Mouse (Mus musculus) NIH3T3 (cell line): ENCODE results near the gene Tulp2.
"Not testable (repeated sequence)": the region's sequence is repeated elsewhere in the genome, so short reads cannot be mapped to it uniquely, and the experiment has no call there.

Experiments used
- DNase-seq: peaks from one replicate; pipeline ENCODE4 v3.0.0-alpha.2; 2012; ENCODE audit warnings: low read depth

Gene Tulp2

GRCm38 (mm10) chr7:45487861-45488292 is 6.2 kb downstream of the Tulp2 start:
- DNase-seq = no peak

- DNase-seq = no peak
These were observed 6.9 kb downstream of the Tulp2 start, which contains the start of gene Dhdh for GRCm38 (mm10) chr7:45488293-45489204. TSS of gene Dhdh (minus strand) at chr7:45488805.

- DNase-seq = no peak
These were observed 7.9 kb downstream of the Tulp2 start for GRCm38 (mm10) chr7:45489578-45489977.

- DNase-seq = peak; percentile 85
These were observed 9.1 kb downstream of the Tulp2 start for GRCm38 (mm10) chr7:45490822-45491221.

- peak; percentile 42 for DNase-seq
These were observed 9.6 kb downstream of the Tulp2 start for GRCm38 (mm10) chr7:45491264-45491663.

- DNase-seq = no peak
These were observed 10.7 kb downstream of the Tulp2 start for GRCm38 (mm10) chr7:45492225-45492844.

- no peak for DNase-seq
These were observed 11.3 kb downstream of the Tulp2 start for GRCm38 (mm10) chr7:45492951-45493350.

- DNase-seq = no peak
These were observed 12.9 kb downstream of the Tulp2 start for GRCm38 (mm10) chr7:45494548-45494947.

GRCm38 (mm10) chr7:45498427-45498826 is 16.8 kb downstream of the Tulp2 start:
- DNase-seq = no peak

GRCm38 (mm10) chr7:45507583-45507982 is 25.9 kb downstream of the Tulp2 start:
- DNase-seq = no peak

GRCm38 (mm10) chr7:45508561-45508960 is 26.9 kb downstream of the Tulp2 start:
- peak; percentile 73 for DNase-seq

- no peak for DNase-seq
These were observed 27.7 kb downstream of the Tulp2 start for GRCm38 (mm10) chr7:45509181-45509882.

- peak; percentile 95 for DNase-seq
These were observed 28.5 kb downstream of the Tulp2 start, which contains the start of gene Nucb1 for GRCm38 (mm10) chr7:45509912-45510787. TSS of gene Nucb1 (minus strand) at chr7:45510406.

- no peak for DNase-seq
These were observed 32.7 kb downstream of the Tulp2 start for GRCm38 (mm10) chr7:45514411-45514810.

GRCm38 (mm10) chr7:45515436-45515835 is 33.8 kb downstream of the Tulp2 start:
- DNase-seq = no peak

GRCm38 (mm10) chr7:45516846-45517245 is 35.2 kb downstream of the Tulp2 start:
- not testable (repeated sequence) for DNase-seq

- no peak for DNase-seq
These were observed 36.9 kb downstream of the Tulp2 start for GRCm38 (mm10) chr7:45518618-45519017.

GRCm38 (mm10) chr7:45519345-45520120 is 37.9 kb downstream of the Tulp2 start:
- peak; percentile 37 for DNase-seq

- DNase-seq = no peak
These were observed 38.9 kb downstream of the Tulp2 start for GRCm38 (mm10) chr7:45520605-45521004.

GRCm38 (mm10) chr7:45521728-45522184 is 40.1 kb downstream of the Tulp2 start:
- peak; percentile 75 for DNase-seq
